Mouse (Mus musculus) thymus, adult 2 months (tissue): Measurements from ENCODE around the gene Tmem88b.

ENCODE experiments used
- CTCF ChIP-seq: fragments of 200-500 bp; IDR thresholded peaks from 2 replicates; pipeline ENCODE4 v1.5.1; 2012; ENCODE audit warnings: mild to moderate bottlenecking, control low read depth, low read length, moderate library complexity, borderline replicate concordance; ENCODE audit not compliant: control insufficient read depth, poor library complexity, insufficient read depth; ENCODE audit errors: extremely low read depth
- POLR2A ChIP-seq: fragments of 200-500 bp; IDR thresholded peaks from 2 replicates; pipeline ENCODE4 v1.6.1; 2012; ENCODE audit warnings: mild to moderate bottlenecking, low read length, control low read depth, moderate library complexity; ENCODE audit not compliant: control insufficient read depth, poor library complexity, insufficient read depth; ENCODE audit errors: extremely low read depth

GRCm38 (mm10) chr4:155790650-155791161 lies 5.0 kb upstream of the Tmem88b start:
- TF ChIP-seq CTCF, result no peak
- no peak for TF ChIP-seq POLR2A
